Mouse (Mus musculus): Measurements from ENCODE around the gene Rps6kb1.

The Rps6kb1 gene

GRCm38 (mm10) chr11:86580319-86581113 is 35.9 kb upstream of the Rps6kb1 start:
- no peak for DNase-seq (ENCODE audit: low spot score)

DNA sequence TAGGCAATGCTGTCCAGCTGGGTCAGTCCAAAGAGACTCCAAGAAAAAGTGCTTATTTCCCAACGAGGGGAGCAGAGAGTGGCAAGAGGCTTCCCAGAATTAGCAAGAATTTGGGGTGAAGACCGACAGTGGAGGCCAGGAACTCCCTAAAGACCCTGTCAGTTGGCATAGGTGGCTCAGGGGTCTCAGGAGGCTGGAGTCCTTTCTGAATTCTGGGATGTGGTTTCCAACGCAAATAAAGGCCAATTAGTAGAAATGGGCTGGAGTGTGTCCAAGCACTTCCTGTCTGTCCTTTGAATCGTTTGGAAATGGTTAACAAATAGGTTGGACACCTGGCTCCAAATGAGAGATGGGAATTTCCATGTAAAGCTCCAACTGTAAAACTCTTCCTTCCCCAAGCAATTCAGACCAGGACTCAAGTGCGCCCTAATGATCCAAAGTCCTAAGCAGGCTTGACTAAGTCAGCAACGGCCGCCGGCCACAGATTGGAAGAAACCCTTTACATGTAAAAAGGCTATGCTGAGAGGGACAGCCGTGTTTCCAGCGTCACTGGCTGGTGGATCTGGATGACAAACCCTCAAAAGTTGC is 35.2 kb upstream of the Rps6kb1 start:
- no peak for DNase-seq (ENCODE audit: low spot score)

GRCm38 (mm10) chr11:86578809-86579730 is 34.5 kb upstream of the Rps6kb1 start:
- no peak for DNase-seq (ENCODE audit: low spot score)

DNA sequence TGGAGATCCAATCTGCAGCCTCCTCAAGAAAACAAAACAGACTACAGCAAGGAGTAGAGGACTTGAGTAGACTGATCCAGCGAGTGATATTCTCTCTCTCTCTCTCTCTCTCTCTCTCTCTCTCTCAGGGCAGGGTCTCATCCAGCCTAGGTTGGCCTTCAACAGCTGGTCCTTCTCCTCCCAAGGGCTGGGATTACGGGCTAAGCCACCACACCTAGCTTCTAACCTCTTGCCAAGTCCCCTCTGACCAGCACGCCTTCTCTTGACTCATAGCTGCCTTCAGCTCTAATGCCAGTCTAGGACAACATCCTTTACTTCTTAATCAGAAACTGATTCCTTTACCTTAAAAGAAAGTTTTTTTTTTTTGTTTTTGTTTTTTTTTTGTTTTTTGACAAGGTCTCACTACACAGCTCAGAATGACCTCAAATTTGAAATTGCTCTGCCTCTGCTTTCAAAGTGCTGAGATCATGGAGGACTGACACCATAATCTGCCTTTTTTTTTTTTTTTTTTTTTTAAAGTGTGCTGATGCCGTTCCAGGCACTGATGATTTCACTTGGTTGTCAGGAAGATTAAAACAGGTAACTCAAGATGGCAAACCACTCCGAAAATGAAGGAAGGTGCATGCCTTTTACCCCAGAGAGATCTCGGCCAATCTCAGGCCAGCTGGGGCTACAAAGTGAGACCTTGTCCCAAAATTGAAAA is 33.7 kb upstream of the Rps6kb1 start:
- DNase-seq (ENCODE audit: low spot score), result no peak

- no peak for DNase-seq (ENCODE audit: low spot score)
Measured at GRCm38 (mm10) chr11:86577231-86577630, 32.6 kb upstream of the Rps6kb1 start.

DNA sequence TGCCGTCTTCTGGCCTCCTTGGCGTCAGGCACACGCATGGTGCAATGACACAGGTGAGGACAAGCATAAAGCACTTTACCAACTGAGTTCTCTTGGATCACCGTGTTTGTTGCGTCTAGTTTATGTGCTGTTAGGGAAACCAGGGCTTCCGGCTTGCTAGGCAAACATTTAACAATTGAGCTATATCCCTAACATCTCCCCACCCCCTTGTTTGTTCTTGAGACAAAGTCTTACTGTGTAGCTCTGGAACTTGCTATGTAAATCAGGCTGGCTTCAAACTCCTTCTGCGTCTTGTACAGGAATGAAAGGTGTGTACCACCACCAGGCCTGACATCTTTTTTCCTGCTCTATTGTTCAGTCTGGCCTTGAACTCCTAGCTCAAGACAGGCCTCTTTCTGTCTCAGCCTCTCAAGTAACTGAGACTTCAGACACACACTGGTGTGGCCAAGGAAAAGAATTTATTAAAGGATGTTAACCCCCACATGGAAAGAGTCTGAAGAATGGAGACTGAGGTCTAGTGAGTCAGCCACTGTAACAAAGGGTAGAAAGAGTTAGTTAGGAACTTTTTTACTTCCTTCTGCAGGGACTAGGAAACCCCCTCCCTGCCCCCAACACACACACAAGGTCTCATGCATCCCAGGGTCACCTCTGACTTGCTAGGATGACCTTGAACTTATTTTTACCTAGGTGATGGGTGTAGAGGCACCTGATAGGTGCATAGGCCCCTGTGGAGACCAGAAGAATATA is 31.2 kb upstream of the Rps6kb1 start:
- DNase-seq (ENCODE audit: low spot score), result no peak

GRCm38 (mm10) chr11:86574408-86574807 is 29.8 kb upstream of the Rps6kb1 start:
- DNase-seq (ENCODE audit: low spot score), result no peak

DNA sequence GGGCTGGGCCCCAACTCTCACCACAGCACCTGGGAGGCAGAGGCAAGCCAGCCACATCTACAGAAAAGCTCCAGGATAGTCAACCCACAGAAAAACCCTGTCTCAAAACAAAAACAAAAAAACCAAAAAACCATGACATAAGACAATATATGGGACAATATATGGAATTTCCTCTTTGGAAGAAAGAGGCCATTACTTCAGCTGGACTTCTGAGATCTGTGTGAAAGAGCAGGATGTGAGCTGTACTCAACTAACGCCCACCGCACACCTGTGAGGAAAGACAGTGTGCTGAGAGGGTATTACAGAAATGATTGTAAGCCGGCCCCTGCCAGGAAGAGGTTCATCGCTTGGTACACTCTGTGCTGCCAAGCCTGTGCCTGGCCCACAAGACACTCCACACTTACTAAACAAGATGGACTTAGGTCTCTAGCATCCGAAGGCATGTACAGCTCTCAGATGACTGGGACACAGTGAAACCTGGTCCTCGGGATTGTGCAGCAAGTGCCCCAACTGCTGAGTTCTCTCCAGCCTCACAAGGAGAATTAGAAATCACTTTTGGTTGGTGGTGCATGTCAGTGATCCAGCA is 29.1 kb upstream of the Rps6kb1 start:
- no peak for DNase-seq (ENCODE audit: low spot score)

- no peak for DNase-seq (ENCODE audit: low spot score)
Measured at GRCm38 (mm10) chr11:86572623-86573022, 28.0 kb upstream of the Rps6kb1 start.

DNA sequence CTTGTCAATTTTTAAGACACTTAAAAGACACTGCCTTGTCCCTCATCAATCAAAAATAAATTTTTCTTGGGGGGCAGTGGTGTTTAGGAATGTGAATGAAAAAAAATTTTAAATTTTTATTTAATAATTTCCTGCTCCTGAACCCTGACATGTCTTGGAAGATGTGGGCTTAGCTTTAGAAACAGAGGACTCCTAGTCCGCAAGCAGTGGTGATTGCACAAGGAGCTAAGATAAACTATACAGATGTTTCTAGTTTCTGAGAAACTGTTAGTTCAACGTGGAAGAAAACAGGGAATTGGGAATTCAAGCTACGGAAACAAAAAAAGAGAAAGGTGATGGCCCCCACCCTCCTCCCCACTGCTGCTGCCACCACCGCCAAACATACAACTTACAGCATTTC is 27.3 kb upstream of the Rps6kb1 start:
- no peak for DNase-seq (ENCODE audit: low spot score)

- no peak for DNase-seq (ENCODE audit: low spot score)
Measured at GRCm38 (mm10) chr11:86571047-86571855, 26.6 kb upstream of the Rps6kb1 start.

- peak; percentile 56 for DNase-seq (ENCODE audit: low spot score)
Measured at GRCm38 (mm10) chr11:86570261-86570746, 25.7 kb upstream of the Rps6kb1 start.

- no peak for DNase-seq (ENCODE audit: low spot score)
Measured at GRCm38 (mm10) chr11:86568425-86568824, 23.8 kb upstream of the Rps6kb1 start.

- DNase-seq (ENCODE audit: low spot score), result no peak
Measured at GRCm38 (mm10) chr11:86558258-86558657, 13.7 kb upstream of the Rps6kb1 start.

GRCm38 (mm10) chr11:86553525-86553924 is 8.9 kb upstream of the Rps6kb1 start:
- no peak for DNase-seq (ENCODE audit: low spot score)

- no peak for DNase-seq (ENCODE audit: low spot score)
Measured at GRCm38 (mm10) chr11:86547412-86547811, 2.8 kb upstream of the Rps6kb1 start.

DNA sequence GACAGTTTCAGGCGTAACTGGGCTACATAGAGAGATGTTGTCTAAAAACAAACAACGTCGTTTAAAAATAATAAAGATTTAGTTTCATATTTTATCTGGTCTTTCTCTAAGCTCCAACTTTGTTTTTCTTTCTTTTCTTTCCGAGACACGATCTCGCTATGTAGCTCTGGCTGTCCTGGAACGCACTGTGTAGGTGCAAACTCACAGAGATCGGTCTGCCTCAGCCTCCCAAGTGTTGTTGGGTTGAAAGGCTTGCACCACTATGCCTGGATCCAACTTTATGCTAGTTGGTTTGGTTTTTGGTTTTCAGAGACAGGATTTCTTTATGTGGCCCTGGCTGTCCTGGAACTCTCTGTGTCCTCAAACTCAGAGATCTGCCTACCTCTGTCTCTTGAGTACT is 951 bp upstream of the Rps6kb1 start:
- DNase-seq (ENCODE audit: low spot score), result no peak

DNA sequence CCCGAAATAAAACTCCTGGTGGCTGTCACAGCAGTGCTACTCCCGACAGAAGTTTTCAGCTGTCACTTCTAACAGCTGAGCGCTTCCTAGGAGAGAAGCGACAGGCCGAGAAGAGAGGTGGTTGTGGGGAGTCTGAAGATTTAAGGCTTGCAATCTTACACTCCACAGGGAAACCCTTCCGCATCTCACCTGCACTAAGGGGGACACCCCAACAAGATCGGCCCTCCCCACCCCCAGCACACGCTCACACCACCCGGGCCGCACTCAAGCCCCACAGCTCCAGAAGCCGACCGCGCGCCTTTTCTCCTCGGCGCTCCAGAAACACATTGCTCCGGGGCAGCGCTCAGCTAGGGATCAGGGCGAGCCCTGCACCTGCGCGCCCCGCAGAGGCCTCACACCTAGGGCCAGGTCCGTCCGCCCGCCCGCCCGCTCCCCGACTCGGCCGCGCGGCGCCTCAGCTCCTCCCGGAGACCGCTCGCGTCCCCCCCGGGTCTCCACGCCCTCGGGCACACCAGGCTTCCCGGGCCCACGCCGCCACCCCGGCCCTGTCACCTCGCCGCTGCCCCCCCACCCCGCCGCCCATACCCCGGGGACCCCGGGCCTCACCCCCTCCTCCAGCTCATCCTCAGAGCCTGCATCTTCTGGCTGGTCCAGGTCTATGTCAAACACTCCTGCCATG is 506 bp downstream of the Rps6kb1 start:
- DNase-seq (ENCODE audit: low spot score), result no peak

DNA sequence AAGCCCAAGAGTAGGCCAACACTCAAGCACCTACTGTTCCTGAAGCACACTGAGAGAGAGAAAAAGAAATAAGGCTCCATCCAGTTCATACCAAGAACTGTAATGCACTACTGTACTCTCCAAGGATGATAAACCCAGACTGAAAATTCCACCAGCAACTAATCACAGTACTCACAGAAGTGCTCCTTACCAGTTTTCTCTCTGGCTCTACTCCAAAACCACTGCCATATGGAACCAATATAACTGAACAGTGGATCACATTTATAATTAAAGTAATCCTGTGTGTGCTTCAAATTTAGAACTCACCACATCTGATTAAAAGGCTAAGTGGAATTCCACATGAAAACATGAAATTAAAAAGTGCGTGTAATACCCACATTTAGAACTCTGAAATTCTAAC is 1.8 kb downstream of the Rps6kb1 start:
- no peak for DNase-seq (ENCODE audit: low spot score)
